Mouse (Mus musculus) MN1 (cell line): ENCODE data around the gene Txnrd2.

ENCODE experiments used
- DNase-seq: peaks from one replicate; pipeline ENCODE4 v3.0.0-alpha.2; 2016; ENCODE audit warnings: low spot score

Txnrd2 gene

DNA sequence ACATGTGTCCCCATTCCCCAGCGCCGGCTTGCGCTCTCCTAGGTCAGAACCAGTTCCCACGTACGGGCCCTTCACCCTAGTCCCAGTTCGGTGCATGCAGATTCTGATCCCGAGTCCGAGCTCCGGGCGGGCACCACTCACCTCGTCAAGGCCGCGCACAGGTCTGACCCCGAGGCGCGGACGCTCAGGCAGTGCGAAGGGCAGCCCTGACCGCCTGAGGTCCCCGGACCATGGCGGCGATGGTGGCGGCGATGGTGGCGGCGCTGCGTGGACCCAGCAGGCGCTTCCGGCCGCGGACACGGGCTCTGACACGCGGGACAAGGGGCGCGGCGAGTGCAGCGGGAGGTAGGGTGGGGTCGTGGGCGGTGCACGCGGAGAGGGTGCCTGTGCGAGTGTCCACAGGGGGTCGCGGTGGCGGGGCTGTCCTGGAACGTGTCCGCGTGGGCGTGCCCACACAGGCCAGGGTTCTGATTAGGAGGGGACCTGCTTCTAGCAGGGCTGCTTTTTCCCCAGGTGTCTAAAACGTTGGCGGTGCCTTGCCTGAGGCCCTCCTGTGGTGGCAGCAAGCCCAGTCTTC lies at the start of gene Txnrd2:
Gene Txnrd2, plus strand, starts transcription at position 170 of the 577 bp plus-strand sequence.
- peak; percentile 74 for DNase-seq

DNA sequence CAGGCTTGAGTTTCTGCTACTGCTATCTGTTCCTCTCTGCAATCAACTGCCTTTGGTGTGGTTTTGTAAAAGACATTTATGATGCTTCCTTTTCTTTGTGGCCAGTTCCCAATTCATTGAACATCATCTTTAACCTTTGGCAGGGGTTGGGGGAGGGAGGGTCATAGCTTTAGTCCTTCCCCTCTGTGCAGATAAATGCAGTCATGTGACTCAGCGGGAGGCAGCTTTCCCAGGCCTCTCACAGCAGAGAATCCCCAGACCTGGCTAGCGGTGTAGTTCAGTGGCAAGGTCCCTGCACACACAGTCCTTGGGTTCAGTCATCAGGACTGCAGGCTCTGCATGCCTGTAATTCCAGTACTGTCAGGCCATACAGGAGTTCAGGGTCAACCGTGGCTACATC lies 49.0 kb upstream of the Txnrd2 start:
- DNase-seq, result peak; percentile 54

DNA sequence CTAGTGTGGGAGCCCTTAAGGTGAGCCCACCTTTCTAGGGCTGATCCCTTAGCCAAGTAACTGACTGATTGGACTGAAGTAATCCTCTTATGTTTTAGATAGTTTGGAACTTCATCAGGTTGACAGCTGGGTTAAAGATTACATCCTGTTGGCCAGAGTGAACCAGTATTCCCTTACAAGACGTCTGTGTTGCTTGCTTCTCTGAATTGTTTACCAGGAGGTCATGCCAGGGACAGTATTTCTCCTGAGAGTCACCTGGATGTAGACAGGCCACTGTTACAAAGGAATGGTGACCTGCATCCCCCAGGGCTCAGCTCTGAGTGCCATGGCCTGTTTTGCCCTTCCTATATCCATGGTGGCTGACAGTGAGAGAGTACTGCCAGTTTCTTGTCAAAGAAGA lies 47.7 kb upstream of the Txnrd2 start:
- DNase-seq, result no peak

DNA sequence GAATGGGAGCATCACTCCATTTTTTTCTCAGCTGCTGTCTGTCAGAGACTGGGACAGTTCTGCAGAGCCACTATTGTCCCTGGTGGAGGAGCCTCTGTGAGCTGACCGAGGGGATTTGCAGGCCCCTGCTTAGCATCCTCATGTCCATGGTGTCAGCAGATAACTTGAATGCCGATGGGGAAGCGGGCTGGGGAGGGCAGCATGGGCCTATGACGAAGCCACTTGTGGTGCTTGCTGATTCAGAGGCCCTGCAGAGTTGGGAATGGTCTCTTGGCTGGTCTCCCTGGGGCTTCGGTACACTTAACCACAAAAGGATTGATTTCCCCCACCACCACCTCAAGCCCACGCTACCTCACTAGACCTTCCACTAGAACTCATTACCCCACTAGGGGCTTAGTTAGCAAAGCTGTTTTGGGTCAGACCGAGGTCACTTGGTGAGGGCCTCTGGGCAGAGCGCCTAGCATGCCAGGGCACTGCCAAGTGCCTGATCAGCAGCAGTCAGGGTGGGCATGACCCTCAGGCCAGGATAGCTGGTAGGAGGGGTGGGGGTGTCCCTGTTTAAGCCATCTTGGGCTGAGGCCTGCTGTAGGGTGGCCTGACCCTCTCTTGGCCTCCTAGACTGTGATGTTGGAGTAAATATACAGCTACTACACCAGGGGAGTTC lies 46.7 kb upstream of the Txnrd2 start:
- DNase-seq, result no peak

DNA sequence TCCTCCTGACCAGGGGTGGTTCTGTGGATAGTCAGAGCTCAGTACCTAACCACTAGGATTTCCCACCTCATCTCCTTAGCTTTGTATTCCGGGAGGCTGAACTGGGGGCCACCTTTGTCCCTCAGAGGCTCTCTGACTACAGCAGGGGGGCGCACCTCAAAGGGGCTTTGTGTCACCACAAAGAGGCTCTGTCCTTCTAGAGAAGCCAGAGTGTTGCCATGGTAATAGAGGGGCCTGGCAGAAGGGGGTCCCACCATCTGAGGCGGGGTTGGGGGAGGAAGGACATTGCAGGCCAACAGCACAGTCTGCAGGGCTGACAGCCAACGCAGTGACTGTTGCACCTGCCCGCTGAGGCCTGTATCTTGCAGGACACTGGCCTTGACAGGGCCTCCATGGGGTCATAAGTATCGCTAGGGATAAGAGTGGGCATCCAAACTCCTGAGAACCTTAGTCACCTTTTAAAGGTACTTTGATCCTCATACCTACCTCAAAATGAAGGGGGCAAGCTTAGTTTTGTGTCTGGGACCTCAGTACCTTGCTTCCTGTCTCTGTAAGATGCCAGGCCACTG lies 45.6 kb upstream of the Txnrd2 start:
- no peak for DNase-seq

DNA sequence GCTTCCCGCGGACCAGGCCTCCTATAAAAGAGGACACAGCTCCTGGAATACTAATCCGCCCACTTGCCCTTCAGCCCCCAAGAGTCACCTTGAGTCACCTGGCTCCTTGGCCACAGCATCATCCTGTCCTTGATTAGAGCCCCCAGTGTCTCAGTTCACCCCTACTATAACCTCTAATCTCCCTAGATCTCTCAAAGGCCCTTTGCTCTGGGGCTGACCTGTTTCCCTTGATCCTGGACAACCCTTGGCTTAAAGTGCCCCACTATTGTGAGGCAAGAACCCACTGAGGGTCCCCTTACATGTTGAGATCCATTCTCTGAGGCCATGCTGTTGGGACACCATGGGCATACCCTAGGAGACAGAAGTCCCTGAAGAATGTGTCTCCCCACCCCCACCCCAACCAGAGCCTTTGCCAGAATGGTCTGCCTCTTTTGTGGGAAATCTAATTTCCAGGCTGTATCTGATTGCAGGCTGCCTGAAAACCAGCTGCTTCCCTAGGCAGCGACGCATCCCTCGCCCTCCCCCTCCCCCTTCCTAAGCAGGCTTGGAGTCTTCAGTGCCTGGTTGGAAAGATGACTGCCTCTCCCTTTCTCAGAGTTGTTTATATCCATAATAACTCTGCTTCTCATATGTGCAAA lies 44.4 kb upstream of the Txnrd2 start:
- peak; percentile 85 for DNase-seq

DNA sequence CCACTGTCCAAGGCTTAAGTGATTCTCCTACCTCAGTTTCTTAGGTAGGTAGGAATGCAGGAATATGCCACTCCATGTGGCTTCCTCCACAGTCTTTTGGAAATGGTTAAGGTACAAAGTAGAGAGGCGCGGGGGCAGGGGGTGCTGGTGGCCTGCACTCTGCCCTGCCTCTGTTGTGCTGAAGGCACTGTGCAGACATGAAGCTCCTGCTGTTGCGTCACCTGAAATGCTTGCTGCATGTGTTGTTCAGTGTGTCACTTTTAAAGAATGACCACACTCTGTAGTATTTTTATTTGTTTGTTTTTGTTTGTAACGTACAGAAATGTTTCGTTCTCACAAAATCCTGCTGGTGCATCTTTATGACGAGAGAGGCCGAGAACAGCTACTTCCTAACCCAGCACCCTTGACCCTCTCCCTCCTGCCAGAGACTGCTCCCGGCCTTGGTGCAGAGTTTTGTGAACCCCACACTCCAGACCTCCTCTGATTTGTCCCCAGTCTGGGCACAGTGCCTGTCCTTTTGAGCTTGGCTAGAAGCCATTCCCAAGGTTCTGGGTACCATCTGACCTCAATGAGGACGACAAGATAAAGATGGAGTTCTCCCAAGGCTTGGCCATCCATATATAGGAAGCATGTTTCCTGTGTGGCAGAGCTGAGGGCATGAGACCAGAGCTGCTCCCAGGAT lies 43.0 kb upstream of the Txnrd2 start:
- DNase-seq, result peak; percentile 45

DNA sequence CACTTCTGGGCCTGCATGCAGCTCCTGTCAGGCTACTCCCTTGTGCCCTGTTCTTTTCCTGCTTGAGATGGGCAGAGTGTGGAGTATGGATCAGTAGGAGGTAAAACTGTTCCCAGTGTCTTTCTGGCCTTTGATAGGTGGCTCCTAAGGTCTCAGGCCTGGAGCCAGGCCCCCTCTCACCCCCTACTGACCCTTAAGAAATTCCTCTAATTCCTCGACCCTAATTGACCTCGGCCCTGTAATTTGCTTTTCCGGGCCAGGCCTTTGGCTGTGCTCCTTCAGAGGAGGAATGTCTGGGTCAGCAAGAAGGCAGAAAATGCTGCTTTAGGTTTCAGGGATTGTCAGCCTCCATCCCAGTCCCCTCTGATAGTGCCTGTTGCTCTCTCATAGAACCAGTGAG lies 42.4 kb upstream of the Txnrd2 start:
- DNase-seq, result no peak

DNA sequence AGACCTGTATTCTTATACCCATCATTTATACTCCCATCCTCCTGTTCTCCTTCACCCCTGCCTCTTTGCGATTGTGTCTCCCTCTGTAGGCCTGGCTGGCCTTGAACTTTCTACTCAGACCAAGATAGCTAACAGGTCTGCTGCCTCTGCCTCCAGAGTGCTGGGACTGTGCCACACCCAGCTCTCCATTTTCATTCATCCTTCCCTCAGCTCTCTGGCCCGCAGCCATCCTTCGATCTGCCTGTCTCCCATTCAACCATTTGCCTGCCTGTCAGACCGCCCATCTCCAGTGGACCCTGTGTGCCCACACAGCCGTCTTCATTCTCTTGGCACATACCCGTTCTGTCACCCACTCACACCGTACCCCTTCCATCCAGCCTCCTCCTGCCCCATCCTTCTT lies 42.0 kb upstream of the Txnrd2 start:
- DNase-seq, result no peak

DNA sequence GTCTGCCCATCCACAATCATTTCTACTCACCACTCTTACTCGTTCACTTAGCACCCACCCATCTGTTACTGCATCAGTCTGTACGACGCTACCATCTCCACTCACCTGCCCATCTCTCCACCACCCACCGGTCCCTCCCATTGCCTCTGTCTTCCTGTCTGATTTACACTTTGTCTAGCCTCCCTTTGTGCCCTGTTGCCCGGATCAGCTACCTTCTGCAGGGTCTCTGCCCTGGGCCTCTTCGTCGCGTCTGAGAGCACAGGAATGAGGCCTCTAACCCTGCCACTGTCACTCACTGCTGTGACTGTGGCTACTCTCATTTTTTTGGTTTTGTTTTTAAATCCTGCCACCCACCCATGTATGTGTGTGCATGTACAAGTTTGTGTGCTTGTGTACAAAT lies 41.5 kb upstream of the Txnrd2 start:
- no peak for DNase-seq

DNA sequence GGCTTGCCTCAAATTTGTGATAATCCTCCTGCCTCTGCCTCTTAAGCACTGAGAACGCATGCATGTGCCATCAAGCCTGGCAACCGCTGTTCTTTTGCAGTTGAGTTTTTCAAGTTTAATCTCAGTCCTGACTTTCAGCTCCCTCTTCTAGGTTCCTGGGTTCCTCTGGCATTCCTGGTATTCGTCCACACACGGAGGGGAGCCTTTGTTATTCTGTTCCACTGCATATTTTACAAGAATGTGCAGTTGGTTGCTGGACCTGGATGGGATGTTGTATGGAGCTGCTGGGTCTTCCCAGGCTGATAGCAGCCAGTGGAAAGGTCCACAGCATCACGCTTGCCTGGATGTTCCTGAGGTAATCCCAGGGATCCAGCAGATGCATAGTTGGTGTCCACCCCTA lies 40.8 kb upstream of the Txnrd2 start:
- DNase-seq, result no peak

DNA sequence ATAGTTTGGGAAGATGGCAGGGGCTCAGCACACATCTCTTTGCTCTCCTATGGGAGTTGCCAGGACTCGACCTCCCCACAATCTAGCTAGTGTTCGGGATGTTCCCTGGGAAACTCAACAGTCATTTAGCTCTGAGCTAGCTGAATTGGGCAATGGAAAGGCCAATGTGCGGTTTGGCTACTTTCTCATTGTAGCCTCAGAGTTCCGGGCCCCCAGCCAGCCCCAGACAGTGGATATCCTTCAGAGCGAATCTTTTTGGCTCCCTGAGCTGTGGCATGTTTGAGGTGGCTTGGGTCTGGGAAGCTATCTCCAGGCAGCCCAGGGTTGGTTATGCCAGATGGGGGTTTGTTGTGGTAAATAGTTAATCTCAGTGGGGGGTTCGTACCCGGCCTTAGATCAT lies 39.7 kb upstream of the Txnrd2 start:
- no peak for DNase-seq

DNA sequence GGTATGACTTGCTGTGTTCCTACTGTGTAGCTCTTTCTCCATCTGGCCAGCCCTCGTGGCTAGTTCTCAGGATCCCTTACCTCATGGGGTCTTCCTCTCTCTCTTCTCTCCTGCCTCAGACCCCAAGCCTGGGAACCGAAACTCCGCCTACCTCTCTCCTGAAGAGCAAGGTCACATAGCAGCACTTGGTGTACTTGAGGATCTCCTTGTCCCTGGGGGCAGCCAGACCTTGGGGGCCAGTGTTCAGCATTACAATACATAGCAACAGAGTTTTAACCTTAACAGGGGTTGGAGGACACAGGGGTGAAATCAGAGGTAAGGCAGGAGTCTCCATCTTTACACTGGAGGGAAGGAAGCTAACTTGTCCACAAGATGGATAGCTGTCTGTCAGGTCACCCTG lies 39.2 kb upstream of the Txnrd2 start:
- DNase-seq, result no peak

DNA sequence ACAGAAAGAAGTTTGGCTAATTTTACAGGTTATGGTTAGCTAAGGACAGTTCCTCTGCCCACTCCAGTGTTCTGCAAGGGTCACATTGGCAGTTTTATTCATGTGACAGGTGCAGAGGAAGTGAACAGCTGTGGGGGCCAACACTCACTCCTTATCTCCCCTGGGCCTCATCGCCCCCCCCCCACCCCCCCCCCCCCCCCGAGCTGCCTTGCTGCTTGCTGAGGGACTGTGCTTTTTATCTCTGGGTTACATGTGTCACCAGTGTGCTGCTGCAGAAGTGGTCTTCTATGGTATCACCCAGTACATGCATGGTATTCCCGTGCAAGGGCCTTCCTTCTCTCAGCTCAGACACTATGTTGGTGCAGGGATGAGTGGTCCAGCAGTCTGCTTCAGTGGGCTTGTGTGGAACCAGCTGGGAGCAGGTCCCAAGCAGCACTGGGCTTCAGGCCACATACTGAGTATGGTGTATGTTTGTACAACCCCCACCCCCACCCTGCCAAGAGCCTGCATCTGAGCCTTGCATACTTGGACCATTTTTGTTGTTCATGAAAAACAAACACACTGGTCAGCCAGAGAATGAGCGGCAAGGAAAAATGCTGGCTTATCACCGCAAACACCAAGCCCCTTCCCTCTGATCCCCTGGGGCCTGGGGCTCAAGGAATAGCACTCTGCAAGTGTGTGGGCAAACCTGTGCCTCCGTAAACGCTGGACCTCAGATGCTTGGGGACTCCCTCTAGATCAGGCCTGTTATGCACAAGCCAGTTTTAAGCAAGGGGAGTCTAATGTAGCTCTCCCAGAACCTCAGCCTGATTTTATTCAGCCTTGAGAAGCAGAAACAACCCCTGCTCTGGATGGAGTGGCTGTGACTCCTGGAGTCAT lies 38.2 kb upstream of the Txnrd2 start:
- no peak for DNase-seq

DNA sequence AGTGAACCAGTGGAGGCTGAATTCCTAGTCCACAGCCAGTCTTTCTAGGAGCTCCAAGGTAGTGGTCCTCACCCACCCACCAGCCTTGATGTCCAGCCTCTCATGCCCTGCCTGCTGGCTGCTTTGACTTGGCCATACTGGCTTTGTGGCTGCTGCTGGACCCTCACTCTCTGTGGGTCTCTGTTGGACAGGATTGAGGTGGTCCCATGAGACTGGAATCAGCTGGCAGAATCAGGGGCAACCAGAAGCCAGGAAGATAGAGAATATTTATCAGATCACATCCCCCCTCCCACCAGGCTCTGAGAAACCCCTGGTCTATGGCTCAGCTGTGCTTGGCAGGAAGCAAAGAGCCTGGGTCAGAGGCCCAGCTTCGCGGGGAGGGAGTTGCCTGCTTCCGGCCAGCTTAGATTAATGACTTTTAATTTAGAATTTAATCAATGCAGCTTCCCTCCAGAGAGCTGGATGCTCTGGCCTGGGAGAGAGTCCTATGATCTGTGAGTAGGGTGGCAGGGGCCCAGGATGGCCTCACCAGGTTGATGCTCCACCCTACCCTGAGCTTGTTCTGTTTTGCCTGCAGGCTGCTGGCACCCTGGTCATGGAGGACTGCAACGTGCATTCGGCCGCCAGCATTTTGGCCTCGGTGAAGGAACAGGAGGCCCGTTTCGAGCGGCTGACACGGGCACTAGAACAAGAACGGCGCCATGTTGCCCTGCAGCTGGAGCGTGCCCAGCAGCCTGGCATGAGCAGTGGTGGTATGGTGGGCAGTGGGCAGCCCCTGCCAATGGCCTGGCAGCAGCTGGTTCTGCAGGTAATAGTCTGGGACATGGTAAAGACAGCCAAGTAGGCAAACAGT lies 37.4 kb upstream of the Txnrd2 start:
- no peak for DNase-seq

DNA sequence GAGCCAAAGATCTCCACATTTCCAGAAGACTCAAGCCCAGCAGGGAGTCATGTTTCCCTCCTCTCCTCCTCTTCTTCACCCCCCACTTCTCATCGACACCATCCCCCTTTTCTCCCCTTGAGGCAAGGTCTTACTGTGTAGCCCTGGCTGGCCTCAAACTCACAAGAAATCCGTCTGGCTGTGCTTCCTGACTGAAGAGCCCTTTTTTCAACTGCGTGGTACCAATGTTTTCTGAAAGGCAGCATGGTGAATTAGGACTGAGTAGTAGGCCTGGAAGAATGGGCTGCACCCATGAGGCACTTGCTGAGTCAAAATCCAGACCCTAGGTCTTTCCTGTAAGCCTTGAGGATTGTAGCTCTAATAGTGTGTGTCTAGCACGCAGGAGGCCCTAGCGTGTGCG lies 35.8 kb upstream of the Txnrd2 start:
- DNase-seq, result no peak

DNA sequence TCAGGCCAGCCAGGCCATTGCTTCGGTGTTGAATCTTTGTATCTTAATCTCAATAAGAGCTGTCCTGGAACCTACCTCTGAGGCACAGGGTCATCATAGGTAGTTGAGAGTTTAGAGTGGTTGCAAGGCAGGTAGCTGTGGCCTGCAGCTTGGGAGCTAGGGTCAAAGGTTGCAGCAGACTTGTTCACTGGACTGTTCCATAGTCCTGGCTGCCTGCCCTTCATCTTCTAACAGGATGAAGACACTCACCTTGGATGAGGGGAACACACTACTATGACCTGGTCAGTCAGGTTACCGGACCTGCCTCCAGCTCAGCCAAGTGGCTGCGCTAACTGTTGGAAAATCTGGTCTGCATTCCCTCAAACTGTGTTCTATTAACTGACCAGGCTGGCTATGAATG lies 35.1 kb upstream of the Txnrd2 start:
- no peak for DNase-seq

DNA sequence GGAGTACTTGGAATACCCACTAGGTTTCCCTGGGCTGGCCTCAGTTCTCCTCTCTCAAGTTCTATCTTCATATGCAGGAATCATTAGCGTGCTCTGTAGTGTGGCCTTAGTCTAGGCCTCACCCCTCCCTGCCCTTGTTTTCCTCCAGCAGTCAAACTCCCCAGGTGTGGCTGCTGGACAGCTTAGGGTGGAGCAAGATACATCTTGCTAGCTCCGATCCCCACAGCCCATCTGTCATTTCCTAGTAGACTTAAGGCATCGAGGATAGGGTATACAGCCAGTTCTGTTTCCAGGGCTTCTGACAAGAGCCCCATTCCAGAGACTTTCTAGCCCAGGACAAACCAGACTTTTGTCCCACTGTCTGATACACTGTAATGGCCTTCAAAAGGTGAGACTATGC lies 34.5 kb upstream of the Txnrd2 start:
- no peak for DNase-seq

DNA sequence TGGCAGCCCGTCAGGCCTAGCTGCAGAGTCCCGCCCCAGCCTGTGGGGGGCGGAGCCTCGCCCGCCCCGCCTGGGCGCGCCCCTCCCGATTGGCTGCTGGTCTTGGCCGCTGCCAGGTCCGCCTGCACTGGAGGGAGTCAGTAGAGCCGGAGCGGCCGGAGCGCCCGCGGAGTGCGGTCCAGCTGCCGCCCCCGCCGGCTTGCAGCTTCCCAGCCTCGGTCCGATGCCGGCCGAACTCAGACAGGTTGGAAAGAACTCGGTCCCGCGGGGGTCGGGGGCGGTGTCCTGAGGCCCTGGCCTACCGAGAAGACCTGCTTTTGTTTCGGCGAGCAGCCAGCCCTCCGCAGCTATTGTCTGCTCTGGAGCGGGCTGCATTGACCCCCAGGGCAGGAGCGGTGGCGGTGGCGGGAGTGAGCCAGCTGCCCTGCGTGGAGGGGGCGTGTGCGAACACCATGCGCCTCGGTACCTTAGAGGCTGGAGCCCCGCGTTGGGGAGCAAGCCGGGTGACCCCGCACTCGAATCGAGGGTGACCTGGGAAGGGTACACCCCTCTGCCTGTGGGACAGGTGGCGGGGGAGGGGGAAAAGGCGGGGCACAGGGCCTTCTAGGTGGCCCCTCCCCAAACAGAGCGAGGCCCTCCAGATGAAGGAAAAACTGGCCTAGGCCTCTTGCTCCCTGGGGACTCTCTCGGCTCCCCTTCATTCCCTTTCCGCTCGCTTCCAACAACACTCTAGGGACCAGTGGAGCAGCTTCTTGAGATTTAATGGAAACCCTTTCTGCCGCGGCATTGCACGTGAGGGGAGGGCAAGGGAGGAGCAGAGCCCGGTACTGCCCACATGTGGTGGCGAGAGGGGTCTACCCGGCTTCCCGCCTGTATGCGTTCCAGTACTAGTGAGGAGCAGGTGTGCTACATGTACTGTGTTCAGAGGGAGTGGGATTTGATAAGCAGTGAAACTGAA lies 33.4 kb upstream of the Txnrd2 start:
- peak; percentile 88 for DNase-seq

DNA sequence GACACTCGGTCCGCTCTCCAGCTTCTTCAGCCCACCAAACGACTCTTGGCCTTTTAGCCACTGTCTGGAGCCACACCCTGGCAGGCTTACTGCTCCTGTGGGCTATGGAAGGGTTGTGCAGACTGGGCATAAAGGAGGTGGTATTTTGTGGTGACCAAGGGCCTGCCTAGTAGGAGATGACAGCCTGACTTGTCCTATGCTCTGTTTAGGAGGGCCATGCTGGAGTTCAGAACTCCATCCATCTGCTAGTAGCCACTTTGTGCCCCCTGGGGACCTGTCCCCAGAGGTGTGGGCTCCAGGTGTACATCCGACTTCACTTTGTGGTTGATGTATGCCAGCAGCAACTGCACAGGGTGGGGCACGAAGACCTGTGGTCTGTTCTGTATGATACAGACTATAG lies 32.6 kb upstream of the Txnrd2 start:
- no peak for DNase-seq
